Mouse (Mus musculus) liver, embryonic 14.5 days (tissue): ENCODE results near the gene Eefsec. TPM values are rescaled to one million over a fixed set of nuclear protein-coding genes. Genes with fewer than 3 reads are reported as not detected.

ENCODE experiments used
- ATAC-seq: fragments of 200-750 bp; cut with Nextera tagmentation; 2 replicates; pipeline ENCODE4 v1.8.0; 2017; ENCODE audit warnings: moderate number of reproducible peaks, mild to moderate bottlenecking, moderate library complexity; ENCODE audit not compliant: insufficient read depth
- DNase-seq, 3 experiments: peaks; one replicate each; pipeline ENCODE4 v3.0.0-alpha.2; 2012 to 2013; ENCODE audit warnings: low read depth in 3 of 3, low spot score in 3 of 3
- H3K27ac ChIP-seq: fragments of 300-500 bp; sonication (generic); 2 replicates; pipeline ENCODE4 v1.5.1; 2014; ENCODE audit warnings: moderate library complexity, mild to moderate bottlenecking, control low read depth, inconsistent platforms
- H3K27me3 ChIP-seq: fragments of 300-500 bp; sonication (generic); 2 replicates; pipeline ENCODE4 v1.6.1; 2014; ENCODE audit warnings: mild to moderate bottlenecking, low read length, moderate library complexity; ENCODE audit not compliant: control insufficient read depth, insufficient read depth
- H3K36me3 ChIP-seq: fragments of 300-500 bp; sonication (generic); replicated peaks from 2 replicates; pipeline ENCODE4 v1.6.1; 2014; ENCODE audit warnings: low read depth; ENCODE audit not compliant: control insufficient read depth, insufficient read depth
- H3K4me1 ChIP-seq, 2 experiments: fragments of 200-500 bp in 1 of 2; fragments of 300-500 bp in 1 of 2; sonication (generic) in 1 of 2; replicated peaks; 2 replicates each; pipeline ENCODE4 v1.6.1; 2012 to 2014; ENCODE audit warnings: antibody characterized with exemption in 1 of 2, inconsistent platforms in 1 of 2, low read length in 1 of 2; ENCODE audit not compliant: control insufficient read depth in 2 of 2, insufficient read depth in 2 of 2
- H3K4me2 ChIP-seq: fragments of 300-500 bp; sonication (generic); 2 replicates; pipeline ENCODE4 v1.6.1; 2014; ENCODE audit warnings: low read depth, mild to moderate bottlenecking, control low read depth, moderate library complexity
- H3K4me3 ChIP-seq, 2 experiments: fragments of 200-500 bp in 1 of 2; fragments of 300-500 bp in 1 of 2; sonication (generic) in 1 of 2; 2 replicates each; pipeline ENCODE4 v1.5.1; 2012 to 2014; ENCODE audit warnings: low read depth in 2 of 2, low read length in 2 of 2, mild to moderate bottlenecking in 2 of 2, control low read depth in 1 of 2, inconsistent platforms in 1 of 2, moderate library complexity in 1 of 2; ENCODE audit not compliant: insufficient read depth in 1 of 2
- H3K9ac ChIP-seq: fragments of 300-500 bp; sonication (generic); replicated peaks from 2 replicates; pipeline ENCODE4 v1.6.1; 2014; ENCODE audit warnings: mild to moderate bottlenecking, control low read depth, moderate library complexity
- H3K9me3 ChIP-seq: fragments of 300-500 bp; sonication (generic); 2 replicates; pipeline ENCODE4 v1.6.1; 2016; ENCODE audit warnings: low read length, mixed read lengths; ENCODE audit not compliant: control insufficient read depth
- CTCF ChIP-seq: IDR thresholded peaks from 2 replicates; pipeline ENCODE4 v1.5.1; 2016; ENCODE audit warnings: antibody characterized with exemption, low read depth, control low read depth
- EP300 ChIP-seq: IDR thresholded peaks from 2 replicates; pipeline ENCODE4 v1.6.1; 2016; ENCODE audit warnings: antibody characterized with exemption, low read depth
- WGBS: fragments of 180-500 bp; shearing (Covaris S2); extraction: QIAGEN DNeasy Blood & Tissue Kit; methylation state at CpG from one replicate; pipeline ENCODE4 v1.1.7; 2014; ENCODE audit not compliant: insufficient replicate concordance; 5-methylcytosine and 5-hydroxymethylcytosine counted together
- polyA plus RNA-seq, 2 experiments: library from polyadenylated mRNA; depleted of rRNA in 1 of 2; stranded (reverse) in 1 of 2; unstranded in 1 of 2; fragments of >200 nt; fragmentation: Nextera tagmentation in 1 of 2; extraction: Ambion mirVana in 1 of 2; gene quantifications; 2 replicates each; pipeline versions ENCODE4 v1.2.1 to v1.2.3; 2012 to 2014

Gene Eefsec
- polyA plus RNA-seq, 2 experiments, result 9.7 to 14.3 TPM

DNA sequence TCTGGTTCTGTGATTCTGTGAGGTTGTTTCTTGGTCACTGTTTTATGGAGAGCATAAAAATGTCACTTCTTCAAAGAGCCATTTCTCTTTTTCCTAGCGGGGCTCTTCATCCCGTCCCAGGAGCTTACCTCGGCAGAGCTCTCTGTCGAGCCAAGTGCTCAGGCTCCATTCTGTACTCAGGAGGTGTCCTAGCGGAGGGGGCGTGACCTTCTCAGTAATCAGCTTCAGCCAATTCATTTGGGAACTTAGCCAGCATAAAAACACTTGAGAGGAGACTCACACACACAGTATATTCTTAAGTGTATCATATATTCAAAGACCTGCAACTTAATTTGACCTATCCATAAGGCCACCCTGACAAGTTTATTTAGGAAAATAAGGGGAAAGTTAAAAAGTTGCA, 34.1 kb upstream of the Eefsec start:
- 68% methylated on average over 6 of the region's 6 CpGs for WGBS
- Histone ChIP-seq H3K4me1 (peaks cover 0 to 8% of the 10 kb centered on the region in 2 experiments; a peak in 2 of 4 replicates), H3K9me3 (no peaks in the 10 kb centered on the region), H3K27me3 (no peaks in the 10 kb centered on the region), H3K36me3 (peaks cover 26% of the 10 kb centered on the region), H3K9ac (no peak overlapping the region), H3K4me2 (no peak overlapping the region), H3K27ac (no peak overlapping the region), H3K4me3 (no peak overlapping the region)
- DNase-seq (no peak), ATAC-seq (no peak)
- TF ChIP-seq CTCF (no peak), EP300 (no peak)

DNA sequence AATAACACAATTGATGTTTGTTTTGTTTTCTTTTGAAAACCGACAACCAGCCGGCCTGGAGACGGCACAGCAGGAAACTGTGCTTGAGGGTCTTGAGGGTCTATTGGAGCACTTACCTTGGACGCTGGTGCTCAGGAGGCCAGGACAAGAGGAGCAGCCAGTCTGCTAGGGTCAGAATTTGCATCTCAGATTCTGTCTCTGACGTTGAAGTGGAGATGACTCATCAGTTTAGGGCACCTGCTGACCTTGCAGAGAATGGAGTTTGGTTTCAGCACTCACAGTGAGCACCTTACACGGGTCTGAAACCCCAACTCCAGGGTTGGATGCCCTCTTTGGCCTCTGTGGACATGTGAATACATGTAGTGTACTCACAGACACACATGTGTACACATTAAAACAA, 23.5 kb upstream of the Eefsec start:
- no peaks in the 10 kb centered on the region for H3K9me3 ChIP-seq
- TF ChIP-seq CTCF (no peak), EP300 (no peak)
- no peak overlapping the region for H3K27ac ChIP-seq
- ATAC-seq (no peak), DNase-seq (no peak)
- peaks cover 35% of the 10 kb centered on the region for H3K36me3 ChIP-seq
- H3K4me1 ChIP-seq, result peaks cover 0 to 7% of the 10 kb centered on the region in 2 experiments; a peak in 3 of 4 replicates
- 69% methylated on average over 6 of the region's 6 CpGs for WGBS
- H3K27me3 ChIP-seq, result no peaks in the 10 kb centered on the region
- no peak overlapping the region for H3K9ac ChIP-seq
- H3K4me2 ChIP-seq, result no peak overlapping the region
- H3K4me3 ChIP-seq, result no peak overlapping the region

DNA sequence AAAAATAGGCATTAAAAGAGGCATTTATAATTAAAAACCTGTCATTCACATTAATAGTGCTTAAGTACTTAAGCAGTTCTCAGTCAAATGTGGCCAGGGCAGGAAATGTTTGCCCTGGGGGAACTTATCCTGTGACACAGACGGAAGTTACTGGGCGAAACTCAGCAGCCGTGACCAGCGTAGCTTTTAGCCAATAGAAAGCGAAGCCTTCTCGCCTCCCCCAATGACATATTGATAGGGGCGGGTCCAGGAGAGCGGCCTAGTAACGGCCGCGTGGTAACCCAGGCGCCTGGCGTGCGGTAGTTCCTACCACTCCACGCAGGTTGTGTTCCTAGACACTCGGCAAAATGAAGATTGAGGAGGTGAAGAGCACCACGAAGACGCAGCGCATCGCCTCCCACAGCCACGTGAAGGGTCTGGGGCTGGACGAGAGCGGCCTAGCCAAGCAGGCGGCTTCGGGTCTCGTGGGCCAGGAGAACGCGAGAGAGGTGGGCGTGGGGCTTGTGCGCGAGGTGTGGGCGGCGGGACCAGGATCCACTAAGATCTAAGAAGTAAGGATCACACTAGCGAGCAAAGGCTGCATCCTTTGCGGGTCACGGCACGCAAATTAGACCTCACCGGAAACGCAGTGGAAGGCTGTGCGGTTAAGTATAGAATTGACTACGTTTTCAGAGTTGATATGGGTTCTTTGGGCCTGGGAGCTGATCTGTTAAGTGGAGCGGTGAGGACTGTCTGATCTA, 19.0 kb upstream of the Eefsec start, which contains the start of gene Ruvbl1:
Ruvbl1 (plus strand) TSS at position 229 of the 740 bp plus-strand sequence.
- TF ChIP-seq EP300 (no peak), CTCF (no peak)
- peaks cover 0 to 9% of the 10 kb centered on the region in 2 experiments; a peak in 3 of 4 replicates for H3K4me1 ChIP-seq
- H3K4me3 ChIP-seq, result peak within 1 kb of the TSS; percentile 70 to 90
- H3K27ac ChIP-seq, result no peak within 1 kb of the TSS; the same call in 1 of the 2 replicates
- peak within 1 kb of the TSS; percentile 82 for H3K9ac ChIP-seq
- peak within 1 kb of the TSS; percentile 65 for H3K4me2 ChIP-seq
- ATAC-seq (peak; percentile 100), DNase-seq (peak; percentile 94)
- peaks cover 16% of the 10 kb centered on the region for H3K36me3 ChIP-seq
- under 1% methylated on average over 36 of the region's 42 CpGs for WGBS
- H3K9me3 ChIP-seq, result no peaks in the 10 kb centered on the region
- H3K27me3 ChIP-seq, result no peaks in the 10 kb centered on the region

DNA sequence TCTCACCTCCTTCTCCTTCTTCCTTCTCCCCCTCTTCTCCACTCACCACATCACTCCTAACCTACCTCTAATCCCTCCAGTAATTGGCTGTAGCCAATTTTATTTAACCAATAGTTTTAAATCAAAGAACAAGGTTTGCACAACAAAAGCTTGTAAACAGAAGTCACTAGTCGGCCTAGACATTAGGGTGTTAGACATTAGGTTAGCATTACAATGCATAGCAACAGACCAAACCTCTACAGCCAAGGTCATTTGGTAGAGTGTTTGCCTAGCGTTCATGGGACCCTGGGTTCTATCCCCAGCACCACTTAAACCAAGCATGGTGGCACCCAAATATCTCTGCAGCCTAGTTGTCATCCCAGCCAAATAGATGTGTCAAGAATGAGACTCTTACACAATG, 8.2 kb upstream of the Eefsec start:
- DNase-seq (no peak), ATAC-seq (no peak)
- Histone ChIP-seq H3K9ac (no peak overlapping the region), H3K36me3 (no peaks in the 10 kb centered on the region), H3K4me1 (no peaks in the 10 kb centered on the region), H3K4me2 (no peak overlapping the region), H3K27me3 (no peaks in the 10 kb centered on the region), H3K4me3 (no peak overlapping the region), H3K9me3 (no peaks in the 10 kb centered on the region), H3K27ac (no peak overlapping the region)
- WGBS, result 39% methylated on average over 2 of the region's 2 CpGs
- no peak for TF ChIP-seq CTCF
- TF ChIP-seq EP300, result no peak

DNA sequence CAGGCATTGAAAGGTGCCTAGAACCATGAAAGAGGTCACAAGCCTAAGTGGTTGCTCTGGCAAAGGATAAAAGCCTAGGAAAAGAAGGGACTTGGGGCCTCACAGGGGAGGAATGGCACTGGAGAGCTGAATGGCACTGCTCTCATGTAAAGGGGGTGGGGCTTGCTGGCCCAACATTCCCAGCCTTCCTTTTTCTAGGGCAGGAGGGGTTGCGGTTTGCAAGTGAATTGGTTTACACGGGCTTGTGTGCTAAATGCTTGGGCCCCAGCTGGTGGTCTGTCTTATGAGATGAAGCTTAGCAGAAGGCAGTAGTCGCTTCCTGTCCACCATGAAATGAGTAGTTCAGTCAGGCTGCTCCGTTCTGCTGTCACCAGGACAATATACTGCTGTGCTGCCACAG, 1.1 kb upstream of the Eefsec start:
- Histone ChIP-seq H3K9me3 (no peaks in the 10 kb centered on the region), H3K4me2 (no peak overlapping the region), H3K27me3 (no peaks in the 10 kb centered on the region), H3K4me3 (no peak overlapping the region), H3K4me1 (peaks cover 0 to 12% of the 10 kb centered on the region in 2 experiments; a peak in 2 of 4 replicates), H3K9ac (no peak overlapping the region), H3K27ac (no peak overlapping the region), H3K36me3 (no peaks in the 10 kb centered on the region)
- DNase-seq, result no peak
- WGBS, result 33% methylated on average over 4 of the region's 4 CpGs
- TF ChIP-seq CTCF, result no peak
- TF ChIP-seq EP300, result no peak
- ATAC-seq, result no peak
